Mouse (Mus musculus) liver, embryonic 14.5 days (tissue): Measurements from ENCODE around the gene Rdx.

Experiments
- CTCF ChIP-seq: IDR thresholded peaks from 2 replicates; pipeline ENCODE4 v1.5.1; 2016; ENCODE audit warnings: antibody characterized with exemption, low read depth, control low read depth
- EP300 ChIP-seq: IDR thresholded peaks from 2 replicates; pipeline ENCODE4 v1.6.1; 2016; ENCODE audit warnings: antibody characterized with exemption, low read depth

GRCm38 (mm10) chr9:52012311-52012710 is 34.7 kb upstream of the Rdx start:
- TF ChIP-seq CTCF (no peak), EP300 (no peak)
